Mouse (Mus musculus) midbrain, postnatal 0 days (tissue): ENCODE results near the gene Ppp2r2c. TPM values are rescaled to one million over a fixed set of nuclear protein-coding genes. Genes with fewer than 3 reads are reported as not detected.

Experiments used
- ATAC-seq: fragments of 200-750 bp; cut with Nextera tagmentation; 2 replicates; pipeline ENCODE4 v1.8.0; 2017; ENCODE audit warnings: moderate number of reproducible peaks, mild to moderate bottlenecking, moderate TSS enrichment, moderate library complexity; ENCODE audit not compliant: low FRiP score
- DNase-seq: peaks from one replicate; pipeline ENCODE4 v3.0.0-alpha.2; 2015; ENCODE audit warnings: low spot score
- H3K27ac ChIP-seq: fragments of 300-500 bp; sonication (generic); 2 replicates; pipeline ENCODE4 v1.5.1; 2014; ENCODE audit warnings: low read depth, mild to moderate bottlenecking, low read length, mixed read lengths
- H3K27me3 ChIP-seq: fragments of 300-500 bp; sonication (generic); 2 replicates; pipeline ENCODE4 v1.6.1; 2014; ENCODE audit warnings: low read length, control low read depth, mixed read lengths; ENCODE audit not compliant: insufficient read depth
- H3K36me3 ChIP-seq: fragments of 300-500 bp; sonication (generic); 2 replicates; pipeline ENCODE4 v1.6.1; 2014; ENCODE audit warnings: low read length, control low read depth, mixed read lengths; ENCODE audit not compliant: insufficient read depth
- H3K4me1 ChIP-seq: fragments of 300-500 bp; sonication (generic); 2 replicates; pipeline ENCODE4 v1.6.1; 2014; ENCODE audit warnings: mild to moderate bottlenecking, control low read depth, antibody characterized with exemption, low read length, mixed read lengths; ENCODE audit not compliant: insufficient read depth
- H3K4me2 ChIP-seq: fragments of 300-500 bp; sonication (generic); 2 replicates; pipeline ENCODE4 v1.6.1; 2014; ENCODE audit warnings: low read depth, mild to moderate bottlenecking, low read length, mixed read lengths; ENCODE audit not compliant: poor library complexity, severe bottlenecking
- H3K4me3 ChIP-seq: fragments of 300-500 bp; sonication (generic); 2 replicates; pipeline ENCODE4 v1.5.1; 2014; ENCODE audit warnings: low read depth, mild to moderate bottlenecking, low read length, moderate library complexity
- H3K9ac ChIP-seq: fragments of 300-500 bp; sonication (generic); replicated peaks from 2 replicates; pipeline ENCODE4 v1.6.1; 2014; ENCODE audit warnings: mild to moderate bottlenecking, low read length, moderate library complexity, mixed read lengths; ENCODE audit not compliant: poor library complexity, severe bottlenecking
- H3K9me3 ChIP-seq: fragments of 300-500 bp; sonication (generic); 2 replicates; pipeline ENCODE4 v1.6.1; 2016; ENCODE audit warnings: low read length, control low read depth
- CTCF ChIP-seq: IDR thresholded peaks from 2 replicates; pipeline ENCODE4 v1.5.1; 2016; ENCODE audit warnings: antibody characterized with exemption, mild to moderate bottlenecking
- WGBS: fragments of 180-500 bp; shearing (Covaris S2); extraction: QIAGEN DNeasy Blood & Tissue Kit; methylation state at CpG from one replicate; pipeline ENCODE4 v1.1.7; 2014; 5-methylcytosine and 5-hydroxymethylcytosine counted together
- polyA plus RNA-seq: library from polyadenylated mRNA; unstranded; fragments of >200 nt; fragmentation: Nextera tagmentation; extraction: Ambion mirVana; gene quantifications from 2 replicates; pipeline ENCODE4 v1.2.1, GENCODE M21; 2015
- total RNA-seq: library from RNA; depleted of rRNA; stranded (reverse); fragments of >200 nt; gene quantifications from 2 replicates; pipeline ENCODE4 v1.2.3, GENCODE M21; 2014

Ppp2r2c gene
- total and polyA plus RNA-seq, 2 experiments from 2014 or later, result 91.8 to 231 TPM

DNA sequence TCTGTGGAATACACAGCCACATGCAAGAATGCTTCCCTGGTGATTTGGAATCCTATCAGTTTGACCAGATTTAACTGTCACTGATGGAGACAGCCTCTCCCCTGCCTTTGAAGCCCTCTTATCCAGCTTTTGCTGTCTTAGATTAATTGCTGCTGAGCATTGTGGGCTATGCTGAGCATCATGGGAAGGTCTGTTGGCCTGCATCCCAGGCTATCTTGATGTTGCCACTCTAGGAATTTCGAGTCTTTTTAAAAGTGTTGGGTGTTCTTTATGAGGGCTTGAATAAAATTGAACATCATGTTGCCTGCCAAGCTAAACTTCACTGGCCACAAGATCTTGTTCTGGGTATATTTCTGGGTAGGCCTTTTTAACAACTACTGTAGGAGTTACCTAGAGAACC lies 16.8 kb downstream of the Ppp2r2c start:
- DNase-seq, result no peak
- no peaks in the 10 kb centered on the region for H3K4me1 ChIP-seq
- no peak overlapping the region for H3K4me3 ChIP-seq
- H3K27ac ChIP-seq, result no peak overlapping the region
- H3K36me3 ChIP-seq, result no peaks in the 10 kb centered on the region
- WGBS, result 61% methylated on average over 1 of the region's 1 CpGs
- no peaks in the 10 kb centered on the region for H3K27me3 ChIP-seq
- no peak overlapping the region for H3K9ac ChIP-seq
- H3K9me3 ChIP-seq, result no peaks in the 10 kb centered on the region
- ATAC-seq, result no peak
- TF ChIP-seq CTCF, result no peak
- no peak overlapping the region for H3K4me2 ChIP-seq

DNA sequence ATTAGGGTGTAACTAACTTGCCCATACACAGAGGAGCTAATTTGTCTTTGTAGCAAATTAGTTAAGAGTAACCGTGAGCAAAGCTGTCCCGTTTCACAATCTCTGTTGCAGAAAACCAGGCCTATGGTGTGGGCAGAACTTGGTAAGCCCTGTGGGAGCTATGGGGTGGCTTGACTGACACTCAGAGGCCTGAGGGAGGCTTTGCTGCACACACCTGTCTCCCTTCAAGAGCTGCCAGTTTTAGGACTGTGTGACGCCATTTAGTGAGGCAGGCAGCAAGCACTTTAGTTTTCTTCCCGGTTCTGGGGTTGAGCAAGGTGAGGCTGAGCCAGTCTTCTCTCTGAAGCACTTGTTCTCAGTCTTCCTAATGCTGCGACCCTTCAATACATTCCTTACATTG lies 17.3 kb downstream of the Ppp2r2c start:
- Histone ChIP-seq H3K36me3 (no peaks in the 10 kb centered on the region), H3K4me1 (peaks cover 2% of the 10 kb centered on the region; the same call in 1 of the 2 replicates), H3K9ac (no peak overlapping the region), H3K9me3 (no peaks in the 10 kb centered on the region), H3K27me3 (no peaks in the 10 kb centered on the region), H3K4me2 (no peak overlapping the region), H3K27ac (no peak overlapping the region), H3K4me3 (no peak overlapping the region)
- no peak for ATAC-seq
- WGBS, result 86% methylated on average over 5 of the region's 5 CpGs
- no peak for DNase-seq
- no peak for TF ChIP-seq CTCF

DNA sequence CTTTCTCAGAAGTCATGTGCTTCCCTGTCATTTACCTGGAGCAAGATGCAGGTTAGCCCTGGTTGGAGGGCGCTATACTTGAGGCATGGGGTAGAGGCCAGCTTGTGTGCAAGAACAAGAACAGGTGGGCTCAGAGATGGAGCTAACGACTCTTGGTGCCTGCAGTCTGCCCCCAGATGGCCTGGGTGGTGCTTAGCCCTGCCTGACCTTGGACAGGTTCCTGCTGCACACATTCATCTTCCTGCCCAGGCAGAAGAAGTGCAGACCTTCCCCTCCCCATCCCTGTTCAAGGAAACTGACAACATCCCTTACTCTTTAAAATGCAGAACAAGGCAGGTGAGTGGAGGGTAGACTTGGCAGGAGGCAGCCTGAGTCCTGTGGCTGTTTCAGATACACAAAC lies 18.0 kb downstream of the Ppp2r2c start:
- no peak for TF ChIP-seq CTCF
- DNase-seq, result no peak
- Histone ChIP-seq H3K36me3 (no peaks in the 10 kb centered on the region), H3K27ac (no peak overlapping the region), H3K9me3 (no peaks in the 10 kb centered on the region), H3K4me1 (peaks cover 7% of the 10 kb centered on the region; the same call in 1 of the 2 replicates), H3K9ac (no peak overlapping the region), H3K27me3 (no peaks in the 10 kb centered on the region), H3K4me2 (no peak overlapping the region), H3K4me3 (no peak overlapping the region)
- ATAC-seq, result no peak
- 67% methylated on average over 2 of the region's 2 CpGs for WGBS

DNA sequence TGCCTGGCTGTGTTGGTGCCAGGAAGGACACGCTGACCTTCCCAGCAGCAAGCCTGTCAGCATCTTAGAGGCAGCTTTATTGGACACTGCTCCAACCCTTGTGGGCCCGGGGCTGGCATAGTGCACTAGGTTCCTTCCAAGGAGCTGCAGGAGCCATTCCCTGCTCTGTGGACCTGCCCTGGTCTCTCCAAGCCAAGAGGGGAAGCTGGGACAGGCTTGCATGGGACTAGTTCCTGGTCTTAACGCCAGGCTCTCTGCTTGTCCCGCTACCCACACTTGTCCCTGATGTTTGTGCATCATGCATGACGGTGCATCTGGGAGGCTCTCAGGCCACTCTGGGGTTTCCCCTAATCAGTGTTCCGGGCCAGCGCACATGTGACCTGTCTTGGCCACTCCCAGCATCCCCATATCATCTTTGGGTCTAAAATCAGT lies 18.6 kb downstream of the Ppp2r2c start:
- no peak for TF ChIP-seq CTCF
- no peak overlapping the region for H3K9ac ChIP-seq
- no peak overlapping the region for H3K4me3 ChIP-seq
- H3K4me1 ChIP-seq, result peaks cover 7% of the 10 kb centered on the region; the same call in 1 of the 2 replicates
- H3K4me2 ChIP-seq, result no peak overlapping the region
- 63% methylated on average over 7 of the region's 7 CpGs for WGBS
- H3K9me3 ChIP-seq, result no peaks in the 10 kb centered on the region
- no peak overlapping the region for H3K27ac ChIP-seq
- ATAC-seq (no peak), DNase-seq (no peak)
- no peaks in the 10 kb centered on the region for H3K36me3 ChIP-seq
- no peaks in the 10 kb centered on the region for H3K27me3 ChIP-seq

DNA sequence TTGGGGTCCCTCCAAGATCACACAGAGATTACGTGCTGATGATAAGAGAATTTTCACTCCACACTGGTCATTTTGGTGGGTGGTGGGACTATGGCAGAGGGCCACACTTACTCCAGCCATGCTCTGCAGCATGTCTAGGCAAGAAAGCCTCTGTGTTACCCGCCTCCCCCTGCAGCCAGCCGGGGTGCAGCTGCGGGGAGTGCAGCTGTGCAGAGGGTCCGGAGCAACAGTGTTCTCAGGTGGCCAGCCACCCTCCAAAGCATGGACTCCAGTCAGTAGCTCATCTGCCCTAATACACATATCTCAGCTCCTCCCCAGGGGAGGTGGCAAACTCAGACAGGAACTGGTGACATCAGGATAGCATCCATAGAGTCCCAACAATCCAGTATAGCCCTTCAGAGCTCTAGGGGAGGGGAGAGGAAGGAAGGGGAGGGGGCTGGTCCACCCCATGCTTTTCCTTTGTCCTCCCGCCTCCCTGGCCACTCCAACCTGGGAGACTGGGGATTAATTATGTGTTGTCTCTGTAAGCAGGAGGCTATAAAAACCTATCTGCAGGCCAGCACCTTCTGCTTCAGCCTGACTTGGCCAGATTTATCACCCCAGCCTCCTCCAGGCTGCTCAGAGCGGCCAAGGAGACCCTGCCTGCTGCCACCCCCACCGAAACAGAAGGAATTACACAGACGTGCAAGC lies 19.1 kb downstream of the Ppp2r2c start:
- H3K4me2 ChIP-seq, result no peak overlapping the region
- H3K9me3 ChIP-seq, result no peaks in the 10 kb centered on the region
- DNase-seq, result no peak
- no peak overlapping the region for H3K9ac ChIP-seq
- no peak overlapping the region for H3K4me3 ChIP-seq
- H3K4me1 ChIP-seq, result peaks cover 7% of the 10 kb centered on the region; the same call in 1 of the 2 replicates
- H3K27ac ChIP-seq, result no peak overlapping the region; the same call in 1 of the 2 replicates
- WGBS, result 46% methylated on average over 9 of the region's 9 CpGs
- ATAC-seq, result peak; percentile 16; the same call in 1 of the 2 replicates
- no peak for TF ChIP-seq CTCF
- H3K27me3 ChIP-seq, result no peaks in the 10 kb centered on the region
- H3K36me3 ChIP-seq, result no peaks in the 10 kb centered on the region

DNA sequence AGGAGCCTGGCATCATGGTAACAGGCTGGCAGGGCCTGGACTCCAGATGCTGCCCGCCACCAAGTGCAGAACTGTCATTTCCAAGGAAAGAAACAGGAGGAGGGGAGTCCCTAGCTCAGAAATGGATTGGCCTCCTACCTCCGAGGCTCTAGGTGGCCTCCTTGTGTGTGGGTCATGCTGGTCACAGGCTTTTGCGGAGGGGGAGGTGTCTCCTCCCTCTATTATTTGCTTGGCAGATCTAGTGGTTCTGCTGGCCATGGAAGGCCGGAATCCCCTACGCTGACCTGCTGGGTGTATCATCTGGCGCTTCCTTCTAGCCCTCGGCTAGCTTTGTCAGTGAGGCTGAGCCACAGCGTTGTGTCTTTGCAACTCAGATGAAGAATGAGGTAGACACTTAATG lies 20.2 kb downstream of the Ppp2r2c start:
- Histone ChIP-seq H3K27ac (no peak overlapping the region), H3K4me1 (peaks cover 11% of the 10 kb centered on the region; the same call in 1 of the 2 replicates), H3K27me3 (no peaks in the 10 kb centered on the region), H3K9me3 (no peaks in the 10 kb centered on the region), H3K36me3 (no peaks in the 10 kb centered on the region), H3K4me3 (no peak overlapping the region), H3K4me2 (no peak overlapping the region), H3K9ac (no peak overlapping the region)
- no peak for ATAC-seq
- 87% methylated on average over 8 of the region's 8 CpGs for WGBS
- TF ChIP-seq CTCF, result no peak
- peak; percentile 44 for DNase-seq
